Mouse (Mus musculus): ENCODE data around the gene Lyar.

- TF ChIP-seq POLR2A (IDR thresholded peaks at IDR 0.05; ENCODE audit: insufficient read length, low read depth) (no peak), TCF3 (IDR thresholded peaks at IDR 0.05; ENCODE audit: insufficient read length, low read depth) (no peak), MYOD1 (IDR thresholded peaks at IDR 0.05; ENCODE audit: control insufficient read depth in 1 of 3, insufficient read length in 2 of 3, low read depth in 2 of 3) (no peak), E2F4 (IDR thresholded peaks at IDR 0.05; ENCODE audit: insufficient read depth) (no peak), USF1 (IDR thresholded peaks at IDR 0.05; ENCODE audit: low read depth) (no peak), MYOG (IDR thresholded peaks at IDR 0.05; ENCODE audit: control insufficient read depth in 1 of 3, insufficient read depth in 1 of 3, insufficient read length in 2 of 3, low read depth in 2 of 3) (no peak), POLR2AphosphoS2 (IDR thresholded peaks at IDR 0.05; ENCODE audit: insufficient read length, low read depth) (no peak), MAX (IDR thresholded peaks at IDR 0.05; ENCODE audit: low read depth) (no peak), SRF (IDR thresholded peaks at IDR 0.05; ENCODE audit: control insufficient read depth, insufficient read length, low read depth) (no peak)
Measured at GRCm38 (mm10) chr5:38273831-38274230, 53.6 kb downstream of the Lyar start.
